Mouse (Mus musculus) gastrocnemius, postnatal 36 days (tissue): Measurements from ENCODE around the gene Grm4. TPM values are rescaled to one million over a fixed set of nuclear protein-coding genes. Genes with fewer than 3 reads are reported as not detected.

Source experiments
- DNase-seq, 2 experiments: peaks; one replicate each; pipeline ENCODE4 v3.0.0; 2022
- intact Hi-C: fragments of 180-260 bp; cut with DNase I; formaldehyde crosslinking; loops from one replicate; pipeline ENCODE4 v1.15.1; 2025
- total RNA-seq, 2 experiments: library from RNA; stranded (reverse); gene quantifications; 2 replicates each; pipeline ENCODE4 v1.2.3; 2021

Gene Grm4
- total RNA-seq, 2 experiments from 2014 or later, result 0.05 TPM; not detected in 1

- no peak for DNase-seq
- intact Hi-C loops, result no loop called here
Observed at GRCm38 (mm10) chr17:27552215-27553201, 31.3 kb upstream of the Grm4 start.

DNA sequence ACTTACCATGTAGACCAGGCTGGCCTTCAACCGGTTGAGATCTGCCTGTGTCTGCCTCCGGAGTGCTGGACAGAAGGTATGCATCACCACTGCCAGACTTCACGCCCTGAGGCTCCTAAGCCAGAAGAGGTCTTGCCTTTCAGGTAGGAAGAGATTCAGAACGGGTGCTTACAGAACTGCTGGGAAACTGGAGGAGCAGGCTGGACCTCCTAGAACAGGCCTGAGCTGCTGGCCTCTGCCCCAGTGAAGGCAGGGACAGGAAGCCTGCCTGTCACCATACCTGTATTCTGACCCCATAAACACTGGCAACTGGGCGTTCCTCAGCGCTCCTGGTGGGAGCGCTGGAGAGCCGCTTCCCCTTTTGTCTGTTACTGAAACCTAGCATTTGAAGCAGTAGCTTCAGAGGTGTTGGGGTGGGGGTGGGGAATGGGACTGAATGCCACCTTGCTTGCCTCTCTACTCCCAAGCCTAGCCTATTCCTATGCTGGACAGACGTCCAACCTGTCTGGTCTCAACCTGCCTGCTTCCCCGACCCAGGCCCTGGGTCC is 30.3 kb upstream of the Grm4 start:
- DNase-seq, result no peak
- intact Hi-C loops, result no loop called here

DNA sequence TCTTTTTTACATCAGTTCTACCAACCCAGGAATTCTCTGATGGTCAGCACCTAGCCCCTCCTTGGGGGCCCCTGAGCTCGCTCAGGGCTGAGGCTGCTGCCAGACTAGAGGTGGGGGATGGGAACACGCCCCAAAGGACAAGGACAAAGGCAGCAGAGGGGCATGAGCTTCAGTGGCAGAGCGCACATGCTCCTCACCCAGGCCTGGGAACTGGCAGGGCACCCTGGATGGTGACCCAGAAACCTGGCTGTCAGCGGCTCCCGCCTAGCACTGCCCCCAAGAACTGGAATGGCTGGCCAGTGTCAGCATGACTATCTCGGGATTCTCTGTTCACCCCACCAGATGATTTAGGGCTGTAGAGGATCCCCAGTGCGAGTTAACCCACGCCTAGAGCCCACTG is 28.0 kb upstream of the Grm4 start:
- intact Hi-C loops, result no loop called here
- DNase-seq, result no peak

DNA sequence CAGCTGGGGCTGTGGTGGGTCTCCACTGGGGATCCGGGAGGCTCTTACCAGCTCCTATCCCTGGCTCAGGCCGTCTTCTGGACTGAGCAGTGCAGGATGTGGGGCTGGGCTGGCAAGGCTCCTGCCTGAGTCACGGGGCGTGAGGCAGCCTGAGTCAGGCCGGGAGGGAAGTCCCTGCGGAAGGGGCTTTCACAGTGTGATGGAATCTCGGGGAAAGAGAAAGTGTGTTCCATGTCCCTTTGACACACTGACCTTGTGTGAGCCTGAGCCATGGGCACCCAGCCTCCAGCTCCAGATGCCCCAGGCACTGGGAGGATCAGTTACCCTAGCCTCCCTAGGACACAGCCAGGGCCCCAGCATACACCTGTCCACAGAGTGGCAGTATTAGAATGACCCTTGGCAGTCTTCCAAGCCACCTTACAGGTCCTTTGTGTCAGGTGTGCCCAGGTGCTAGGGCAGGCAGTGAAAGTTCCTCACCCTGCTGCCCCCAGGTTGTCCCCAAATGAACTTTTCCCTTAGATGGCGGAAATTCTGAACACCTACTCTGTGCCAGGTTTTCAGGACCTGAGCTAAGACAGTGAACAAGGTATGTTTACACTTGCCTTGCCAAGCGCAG is 26.2 kb upstream of the Grm4 start:
- peak; percentile 39 to 40 for DNase-seq
- intact Hi-C loops, result no loop called here

- no peak for DNase-seq
Observed at GRCm38 (mm10) chr17:27546574-27547085, 25.4 kb upstream of the Grm4 start.

DNA sequence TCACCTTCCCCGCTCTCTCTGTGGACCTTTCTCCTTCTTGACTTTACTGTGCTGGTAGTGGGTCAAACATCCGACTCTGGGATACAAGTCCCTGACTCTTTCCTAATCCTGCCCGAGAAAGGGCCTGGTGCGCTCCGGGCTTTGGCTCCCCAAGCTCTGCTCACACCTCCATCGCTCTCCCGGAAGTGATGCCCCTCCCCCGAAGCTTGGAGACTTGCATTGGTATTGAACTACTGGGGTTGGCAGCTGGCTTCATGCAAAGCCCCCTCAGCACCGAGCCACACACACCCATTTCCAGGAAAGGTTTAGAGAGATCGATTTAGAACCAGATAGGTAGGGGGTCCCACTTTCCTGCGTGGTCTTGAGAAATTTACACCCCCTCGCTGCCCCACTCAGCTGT is 24.8 kb upstream of the Grm4 start:
- intact Hi-C loops, result no loop called here
- no peak for DNase-seq

More at GRCm38 (mm10) chr17:27546574-27547085, 25.4 kb upstream of the Grm4 start:
- intact Hi-C loops, result no loop called here

DNA sequence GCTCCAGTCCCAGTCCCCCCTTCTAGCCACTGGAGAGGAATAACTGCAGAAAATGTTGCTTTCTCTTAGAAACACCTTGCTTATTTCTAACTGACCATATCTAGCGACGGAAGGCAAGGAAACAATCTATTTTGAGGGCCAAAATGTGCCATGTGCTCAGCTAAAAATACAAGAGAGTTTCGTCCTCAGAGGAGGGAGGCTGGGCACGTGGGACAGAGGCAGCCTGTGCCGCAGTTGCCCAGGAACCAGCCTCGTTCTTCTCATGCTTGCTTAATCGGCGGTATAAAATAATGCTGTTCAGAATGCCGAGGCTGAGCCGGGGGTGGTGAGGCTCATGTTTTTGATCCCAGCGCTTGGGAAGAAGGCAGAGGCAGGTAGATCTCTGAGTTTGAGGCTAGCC is 23.3 kb upstream of the Grm4 start:
- intact Hi-C loops, result no loop called here
- DNase-seq, result no peak

GRCm38 (mm10) chr17:27541984-27542383 is 20.8 kb upstream of the Grm4 start:
- intact Hi-C loops, result no loop called here
- no peak for DNase-seq

DNA sequence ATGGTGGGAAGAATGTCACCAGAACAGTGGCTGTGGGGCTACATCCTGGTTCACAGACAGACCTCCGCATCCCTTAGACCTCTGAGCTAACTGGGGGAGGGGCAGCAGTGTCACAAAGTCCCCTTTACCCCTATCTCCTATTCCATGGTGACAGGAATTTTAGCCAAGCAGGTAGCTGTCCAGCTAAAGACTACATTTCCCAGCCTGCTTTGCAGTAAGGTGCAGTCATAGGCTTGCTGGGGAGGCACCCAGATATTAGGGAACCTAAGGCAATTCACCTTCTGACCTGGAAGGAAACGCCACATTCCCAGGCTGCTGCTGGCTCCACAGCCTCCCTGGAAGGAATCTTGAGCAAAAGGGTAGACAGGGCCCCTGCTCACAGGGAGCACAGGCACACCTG is 20.1 kb upstream of the Grm4 start:
- intact Hi-C loops, result no loop called here

DNA sequence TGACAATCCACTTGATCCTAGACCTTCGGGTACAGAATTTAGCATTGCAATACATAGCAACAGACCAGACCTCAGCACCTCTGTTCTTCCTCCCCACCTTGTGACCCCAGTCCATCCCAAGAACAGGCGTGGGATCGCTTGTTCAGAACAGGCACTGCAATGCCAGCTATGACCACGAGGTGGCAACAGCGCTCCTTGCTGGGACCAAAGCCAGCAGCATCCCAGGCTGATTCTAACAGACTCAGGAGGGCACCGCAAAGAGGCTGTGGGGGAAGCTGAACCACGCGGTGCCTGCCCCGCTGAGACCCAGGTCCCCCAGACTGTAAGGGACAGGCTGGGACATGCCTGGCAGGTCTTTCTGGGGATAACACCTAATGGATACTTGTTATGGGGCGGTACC is 13.5 kb upstream of the Grm4 start:
- intact Hi-C loops, result loop anchor here (2.0 to 5.0 kb wide), 2 partner anchors 102 to 223 kb away; partner anchors contain the start of gene Rps10
- peak; percentile 78 to 88 for DNase-seq

More for the DNA sequence above, 20.1 kb upstream of the Grm4 start:
- DNase-seq, result no peak

DNA sequence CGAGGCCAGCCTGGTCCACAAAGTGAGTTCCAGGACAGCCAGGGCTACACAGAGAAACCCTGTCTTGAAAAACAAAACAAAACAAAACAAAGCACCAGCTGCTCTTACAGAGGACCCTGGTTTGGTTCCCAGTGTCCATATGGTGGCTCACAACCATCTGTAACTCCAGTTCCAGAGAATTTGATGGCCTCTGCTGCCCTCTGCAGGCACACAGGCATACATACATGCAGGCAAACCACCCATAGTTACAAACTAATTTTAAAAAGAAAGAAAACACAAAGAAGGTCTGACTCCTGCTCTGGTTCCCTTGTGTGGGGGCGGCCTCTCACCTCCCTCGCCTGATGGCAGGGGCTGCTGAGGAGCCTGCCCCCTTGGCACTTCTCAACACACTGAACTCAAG is 12.2 kb upstream of the Grm4 start:
- DNase-seq, result no peak
- intact Hi-C loops, result no loop called here

DNA sequence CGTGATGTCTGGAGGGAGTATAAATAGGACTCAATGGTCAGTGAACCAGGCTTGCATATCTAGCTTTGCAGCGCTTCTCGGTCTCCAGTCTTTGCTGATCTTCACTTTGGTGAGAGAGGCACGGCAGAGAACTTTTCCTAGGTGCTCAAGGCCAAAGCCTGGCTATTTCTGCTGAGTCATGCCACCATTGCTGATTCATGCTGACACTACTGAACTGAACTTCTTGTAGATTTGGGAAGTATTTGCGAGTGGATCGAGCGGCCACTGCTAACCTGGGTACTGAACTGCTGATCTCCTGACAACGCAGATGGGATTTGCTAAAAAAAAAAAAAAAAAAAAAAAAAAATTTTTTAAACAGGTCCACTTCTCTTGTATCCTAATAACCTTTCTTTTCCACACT is 10.9 kb upstream of the Grm4 start:
- DNase-seq, result no peak
- intact Hi-C loops, result no loop called here

- no peak for DNase-seq
- intact Hi-C loops, result no loop called here
Observed at GRCm38 (mm10) chr17:27528767-27529166, 7.6 kb upstream of the Grm4 start.

GRCm38 (mm10) chr17:27528030-27528429 is 6.8 kb upstream of the Grm4 start:
- no peak for DNase-seq
- intact Hi-C loops, result no loop called here

GRCm38 (mm10) chr17:27527188-27527587 is 6.0 kb upstream of the Grm4 start:
- DNase-seq, result no peak
- intact Hi-C loops, result no loop called here

DNA sequence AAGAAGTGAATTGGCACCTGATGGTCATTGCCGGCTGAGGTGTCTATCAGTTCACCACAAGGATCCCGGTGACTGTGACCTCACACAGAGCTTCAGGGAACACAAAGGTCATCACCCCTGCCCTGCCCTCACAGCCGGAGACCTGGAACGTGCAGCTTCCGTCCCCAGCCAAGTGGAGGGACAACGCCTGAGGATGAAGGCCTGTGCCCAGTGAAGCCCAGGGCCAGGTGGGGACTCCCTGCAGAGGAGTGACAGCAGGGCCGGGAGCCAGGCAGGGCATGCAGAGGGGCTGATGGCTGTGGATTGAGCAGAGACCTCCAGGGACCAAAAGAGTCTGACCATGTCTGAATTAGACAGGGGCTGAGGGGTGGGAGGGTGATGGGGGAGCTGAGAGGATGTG is 1.9 kb upstream of the Grm4 start:
- no peak for DNase-seq
- intact Hi-C loops, result no loop called here

DNA sequence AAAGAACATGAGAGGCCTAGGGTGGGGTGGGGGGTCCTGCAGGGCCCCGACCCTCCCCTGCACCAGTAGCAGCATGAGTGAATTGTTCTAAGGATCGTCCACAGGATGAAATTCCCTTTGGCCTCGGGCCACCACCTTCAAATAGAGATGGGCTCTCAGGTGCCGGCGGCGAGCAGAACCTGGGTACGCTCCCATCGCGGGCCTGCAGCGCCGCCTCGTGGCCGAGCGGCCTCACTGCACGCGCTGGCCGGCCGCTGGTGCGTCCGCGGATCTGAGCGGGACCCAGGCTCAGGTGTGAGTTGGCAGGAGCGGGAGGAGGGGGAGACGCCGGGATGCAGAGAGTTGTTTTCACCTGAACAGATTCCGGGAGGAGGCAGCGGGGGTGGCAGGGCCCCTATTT is 646 bp downstream of the Grm4 start:
- intact Hi-C loops, result no loop called here
- DNase-seq, result peak in 1 of 2 experiments; percentile 33

DNA sequence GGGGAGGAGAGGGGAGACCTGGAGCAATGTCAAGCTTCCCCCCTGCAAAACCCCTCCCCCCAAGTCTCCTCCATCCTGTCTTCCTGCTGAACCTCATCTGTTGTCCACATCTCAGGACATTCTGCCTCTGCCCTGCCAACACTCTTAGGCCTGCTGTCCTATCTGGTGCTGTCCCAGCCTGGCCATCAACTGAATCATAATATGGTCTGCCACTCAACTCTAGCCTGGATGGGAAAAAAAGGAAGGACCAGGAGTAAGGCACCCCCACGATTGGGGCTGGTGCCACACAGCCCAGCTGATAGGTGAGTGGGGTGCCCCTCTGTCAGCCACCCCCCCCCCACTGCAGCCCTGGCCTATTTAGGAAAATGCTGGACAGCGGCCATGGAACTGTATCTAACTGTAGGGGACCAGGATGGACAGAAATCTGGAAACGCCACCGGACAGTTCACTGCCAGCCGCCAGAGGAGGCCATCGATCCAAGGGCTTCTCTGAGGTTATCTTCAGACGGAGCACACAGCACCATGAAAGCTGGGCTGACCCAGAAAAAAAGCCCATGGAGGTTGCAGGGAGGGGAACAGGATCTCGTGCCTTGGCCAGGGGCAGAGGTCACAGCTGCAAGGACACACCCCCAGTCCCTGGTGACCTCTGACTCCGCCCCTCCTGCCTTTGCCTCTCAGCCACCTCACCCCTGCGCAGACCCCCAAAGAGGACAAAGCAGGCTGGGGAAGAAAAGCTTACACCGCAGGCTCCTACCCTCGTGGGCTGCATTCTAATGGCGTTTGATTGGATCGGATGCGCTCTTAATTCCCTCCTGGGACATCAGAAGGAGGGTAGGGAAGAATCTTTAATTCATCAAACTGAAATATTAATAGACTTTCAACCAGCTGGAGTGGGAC is 2.3 kb downstream of the Grm4 start:
- intact Hi-C loops, result loop anchor here (1.0 to 10.0 kb wide), 4 partner anchors 305 to 484 kb away; no protein-coding TSS in a partner anchor
- no peak for DNase-seq

DNA sequence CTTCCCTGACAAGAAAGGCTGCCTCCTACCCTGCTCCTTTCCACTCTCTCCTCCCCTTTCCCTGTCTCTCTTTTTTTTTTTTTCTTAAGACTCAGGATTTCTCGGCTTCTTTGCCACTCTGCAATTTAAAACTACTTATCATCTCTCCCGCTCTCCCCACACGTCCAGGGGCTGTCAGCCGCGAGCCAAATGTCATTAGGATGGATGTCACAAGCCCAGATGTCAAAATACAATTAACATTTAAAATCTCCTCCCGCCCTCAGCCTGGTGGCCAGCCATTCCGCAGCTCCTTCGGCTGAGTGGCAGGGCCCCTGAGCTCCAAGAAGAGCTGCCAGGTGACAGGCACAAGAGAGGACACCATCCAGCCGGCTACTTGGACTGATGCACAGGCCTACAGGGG is 2.9 kb downstream of the Grm4 start:
- intact Hi-C loops, result loop anchor here (2.0 to 10.0 kb wide), 3 partner anchors 327 to 483 kb away; no protein-coding TSS in a partner anchor
- DNase-seq, result no peak
